Mouse (Mus musculus) urinary bladder, postnatal 4 days (tissue): Measurements from ENCODE around the gene Col25a1.

Source experiments
- DNase-seq, 2 experiments: peaks; one replicate each; pipeline ENCODE4 v3.0.0; 2021 to 2022; ENCODE audit warnings: low spot score in 2 of 2

The Col25a1 gene

DNA sequence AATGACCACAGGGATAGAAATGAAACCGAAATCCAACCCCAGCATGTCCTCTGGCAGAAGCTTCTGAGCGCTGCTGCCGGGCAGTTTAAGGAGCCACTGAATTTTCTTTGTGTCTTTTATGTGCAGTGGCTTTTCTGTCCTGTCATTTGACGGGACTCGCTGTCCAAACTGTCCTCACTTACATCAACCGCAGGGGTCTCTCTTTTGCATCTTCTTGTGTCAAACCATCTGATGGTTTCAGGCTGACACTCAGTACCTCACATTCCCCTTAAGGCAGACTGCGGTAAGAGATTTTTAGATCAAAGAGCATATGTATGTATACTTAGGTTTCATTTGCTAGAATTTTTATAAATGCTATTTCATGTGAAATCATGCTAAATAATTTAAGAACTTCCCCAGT, 318.6 kb downstream of the Col25a1 start:
- DNase-seq, result no peak

DNA sequence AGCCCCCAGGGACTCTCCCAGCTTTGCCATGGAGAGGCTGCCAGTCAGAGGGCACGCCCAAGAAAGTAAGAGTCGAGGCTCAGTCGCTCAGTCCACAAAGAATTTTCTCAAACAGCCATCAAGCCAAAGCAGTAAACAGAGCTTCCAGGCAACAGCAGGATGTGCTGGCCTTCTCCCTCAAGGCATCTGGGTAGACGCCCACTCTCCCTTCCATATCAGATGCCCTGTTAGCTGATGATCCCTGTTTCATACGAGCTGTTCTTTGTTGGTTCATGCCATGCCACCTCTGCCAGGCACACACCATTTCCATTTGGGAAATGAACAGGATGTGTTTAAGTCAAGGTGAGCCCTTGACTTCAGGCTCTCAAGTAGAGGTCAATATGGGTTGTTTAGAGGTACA, 334.1 kb downstream of the Col25a1 start:
- no peak for DNase-seq

GRCm38 (mm10) chr3:130473211-130473768, 342.0 kb downstream of the Col25a1 start:
- no peak for DNase-seq

- DNase-seq, result no peak
These were observed 342.7 kb downstream of the Col25a1 start for GRCm38 (mm10) chr3:130473970-130474369.

GRCm38 (mm10) chr3:130482513-130482912, 351.2 kb downstream of the Col25a1 start:
- DNase-seq, result no peak

DNA sequence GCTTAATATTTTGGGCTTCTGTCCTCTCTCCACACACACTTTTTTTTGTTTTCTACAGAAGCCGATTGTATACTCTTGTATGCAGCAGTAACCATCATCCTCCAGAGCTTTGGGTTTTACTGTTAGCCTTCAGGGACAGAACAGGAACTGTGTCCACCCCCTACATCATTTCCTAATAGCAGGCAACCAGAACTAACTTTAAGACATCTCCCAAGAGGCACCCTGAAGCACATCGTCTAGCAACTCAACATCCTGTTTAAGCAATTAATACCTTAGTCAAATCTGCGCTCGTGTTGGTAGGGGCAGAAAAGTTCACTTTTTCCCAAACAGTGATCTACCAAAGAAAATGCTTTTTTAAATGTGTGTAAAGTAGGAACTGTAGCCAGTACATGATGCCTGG, 357.5 kb downstream of the Col25a1 start:
- no peak for DNase-seq

DNA sequence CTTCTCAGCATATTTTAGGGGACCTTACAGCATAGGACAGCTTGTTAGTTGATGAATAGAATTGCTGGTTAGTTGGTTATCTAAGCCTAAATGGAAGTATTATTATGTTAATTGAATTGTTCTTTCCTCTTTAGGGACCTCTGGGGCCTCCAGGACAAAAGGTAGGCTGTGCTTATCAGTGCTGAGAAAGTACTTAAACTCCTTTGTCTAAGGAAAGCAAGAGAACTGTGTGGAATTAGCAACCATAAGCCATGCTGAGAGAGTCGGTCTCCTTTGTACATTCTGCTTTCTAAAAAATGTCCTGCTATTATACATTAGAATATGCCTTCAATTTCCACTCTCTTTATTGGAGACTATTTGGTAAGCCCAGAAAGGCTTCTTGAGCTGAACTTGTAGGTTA, 362.9 kb downstream of the Col25a1 start:
- DNase-seq, result no peak

GRCm38 (mm10) chr3:130494665-130495396, 363.5 kb downstream of the Col25a1 start:
- no peak for DNase-seq

DNA sequence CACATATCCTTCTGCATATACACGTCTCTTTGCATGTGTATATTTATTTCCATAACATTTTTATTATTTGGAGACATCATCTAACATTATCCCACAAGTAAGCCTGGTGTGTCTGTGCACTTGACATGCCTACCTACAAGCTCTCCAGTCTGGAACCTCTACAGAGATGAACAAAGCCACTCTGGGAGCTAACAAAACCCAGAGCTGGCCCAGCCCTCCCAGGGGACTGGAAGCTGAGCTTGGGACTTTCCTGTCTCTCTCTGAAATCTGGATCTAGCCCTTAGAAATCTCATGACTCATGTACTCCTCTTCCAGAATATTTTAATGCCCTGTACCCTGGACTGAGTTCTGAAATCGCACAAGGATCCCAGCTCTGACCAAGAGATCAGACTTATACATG, 365.7 kb downstream of the Col25a1 start:
- no peak for DNase-seq

- DNase-seq, result no peak
These were observed 370.4 kb downstream of the Col25a1 start for GRCm38 (mm10) chr3:130501713-130502112.

GRCm38 (mm10) chr3:130508330-130508729, 377.0 kb downstream of the Col25a1 start:
- DNase-seq, result no peak

- DNase-seq, result no peak
These were observed 387.2 kb downstream of the Col25a1 start for GRCm38 (mm10) chr3:130518457-130518879.

DNA sequence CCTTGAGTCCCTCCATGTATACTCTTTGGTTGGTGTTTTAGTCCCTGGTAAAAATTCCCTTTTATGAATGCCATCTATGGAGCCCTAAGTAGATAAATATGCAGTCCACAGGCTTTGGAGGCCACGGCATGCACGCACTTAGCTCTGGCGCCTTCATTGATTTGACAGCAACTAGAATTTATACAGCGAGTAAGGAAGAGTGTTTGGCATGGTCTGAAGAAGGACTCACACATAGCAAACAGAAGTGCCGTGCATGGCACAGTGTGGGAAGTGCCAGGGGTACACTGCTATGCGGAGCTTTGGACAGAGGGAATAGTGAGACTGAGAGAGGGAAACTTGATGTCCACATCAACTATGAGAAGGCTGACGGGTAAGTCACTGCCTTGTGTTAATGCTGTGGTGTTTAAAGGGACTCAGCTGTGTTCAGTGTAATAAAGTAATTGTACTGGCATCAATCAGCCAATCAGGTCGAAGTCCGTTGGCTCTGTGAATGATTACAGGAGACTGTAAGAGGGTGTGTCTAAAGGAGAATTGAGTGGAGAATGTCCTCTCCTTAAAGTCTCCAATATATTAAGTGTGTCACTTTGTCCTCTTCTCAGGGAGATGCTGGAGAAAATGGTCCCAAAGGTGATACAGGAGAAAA, 390.7 kb downstream of the Col25a1 start:
- no peak for DNase-seq

DNA sequence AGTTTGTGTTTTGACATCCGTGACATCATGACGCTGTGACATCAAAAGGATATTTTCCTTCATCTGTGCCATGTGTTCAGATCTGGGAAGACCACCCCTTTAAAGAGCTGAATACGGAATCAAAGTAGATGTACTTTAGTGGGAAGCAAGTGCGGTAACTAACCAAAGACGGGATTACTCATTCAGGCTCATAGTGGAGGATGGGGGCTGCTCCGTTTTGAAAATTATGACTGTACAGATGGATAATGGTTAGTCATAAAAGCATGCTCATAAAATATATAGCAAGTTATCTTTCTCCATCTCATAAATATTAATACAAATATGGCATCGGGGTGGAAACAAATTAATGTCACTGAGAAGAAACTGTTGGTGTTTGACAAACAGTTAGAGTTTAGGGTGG, 391.7 kb downstream of the Col25a1 start:
- DNase-seq, result no peak

DNA sequence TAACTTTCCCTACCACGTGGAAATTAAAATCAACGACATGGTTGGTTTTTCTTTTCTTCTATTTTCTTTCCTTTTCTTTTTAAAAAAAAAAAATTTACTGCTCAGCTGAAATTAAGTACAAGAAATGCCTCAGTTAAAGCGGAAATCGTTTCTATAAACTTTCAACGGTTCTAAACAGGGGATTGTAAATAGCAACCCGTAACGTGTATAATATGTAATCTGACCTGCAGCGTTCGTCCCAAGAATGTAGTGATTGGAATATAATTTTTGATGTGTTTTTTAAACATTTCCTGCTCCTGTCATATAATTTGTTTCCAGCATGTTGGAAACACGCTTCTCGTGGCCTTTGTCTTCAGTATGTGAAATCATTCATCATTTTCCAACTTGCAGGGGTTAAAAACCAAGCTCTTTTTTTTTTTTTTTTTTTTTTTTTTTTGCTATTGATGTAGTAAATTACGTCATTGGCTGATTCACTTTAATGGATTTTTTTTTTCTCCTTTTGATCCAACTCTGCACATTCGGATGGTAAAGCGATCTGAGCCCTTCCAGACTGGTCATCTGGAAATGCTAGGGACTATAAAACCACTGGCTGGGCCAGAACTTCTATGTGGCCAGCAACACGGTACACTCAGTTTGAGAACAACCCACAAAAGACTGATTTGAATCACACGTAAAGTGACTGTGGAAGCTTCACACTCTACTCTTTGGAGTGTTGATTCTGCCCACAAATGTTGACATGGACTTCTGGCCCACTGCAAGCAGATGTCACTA, 393.3 kb downstream of the Col25a1 start:
- DNase-seq, result no peak

- DNase-seq, result no peak
These were observed 403.7 kb downstream of the Col25a1 start for GRCm38 (mm10) chr3:130535021-130535420.

- DNase-seq, result no peak
These were observed 410.2 kb downstream of the Col25a1 start for GRCm38 (mm10) chr3:130541541-130541940.

GRCm38 (mm10) chr3:130545995-130546394, 414.7 kb downstream of the Col25a1 start:
- no peak for DNase-seq

- no peak for DNase-seq
These were observed 417.8 kb downstream of the Col25a1 start for GRCm38 (mm10) chr3:130549066-130549465.

- DNase-seq, result no peak
These were observed 425.0 kb downstream of the Col25a1 start for GRCm38 (mm10) chr3:130556263-130556662.

DNA sequence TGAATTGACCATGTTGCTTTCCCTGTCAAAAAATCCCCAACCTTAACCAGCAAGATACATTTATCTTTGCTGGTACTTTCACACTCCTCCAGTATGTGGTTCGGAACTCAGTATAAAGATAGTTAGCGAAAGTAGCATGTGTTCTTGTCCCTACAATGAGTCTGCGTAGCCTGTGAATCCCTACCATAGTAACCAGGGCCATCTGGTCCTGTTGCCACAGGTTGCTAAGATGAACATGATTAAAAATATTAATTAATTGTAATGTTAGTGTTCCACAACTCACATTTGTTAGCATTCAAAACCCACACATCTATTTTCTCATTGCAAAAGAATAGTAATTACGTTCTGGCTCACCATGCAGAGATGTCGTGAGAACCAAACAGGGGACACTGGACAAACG, 434.3 kb downstream of the Col25a1 start:
- DNase-seq, result no peak

- DNase-seq, result no peak
These were observed 437.2 kb downstream of the Col25a1 start for GRCm38 (mm10) chr3:130568331-130569095.
